Mouse (Mus musculus) olfactory bulb, adult 2 months (tissue): ENCODE data around the gene Mrln.

Experiments used
- CTCF ChIP-seq: fragments of 200-500 bp; IDR thresholded peaks from 2 replicates; pipeline ENCODE4 v1.5.1; 2012; ENCODE audit warnings: low read depth, mild to moderate bottlenecking, low read length, moderate library complexity; ENCODE audit not compliant: insufficient read depth
- POLR2A ChIP-seq: fragments of 200-500 bp; IDR thresholded peaks from 2 replicates; pipeline ENCODE4 v1.6.1; 2012; ENCODE audit warnings: mild to moderate bottlenecking, low read depth, low read length, moderate library complexity; ENCODE audit not compliant: insufficient read depth

DNA sequence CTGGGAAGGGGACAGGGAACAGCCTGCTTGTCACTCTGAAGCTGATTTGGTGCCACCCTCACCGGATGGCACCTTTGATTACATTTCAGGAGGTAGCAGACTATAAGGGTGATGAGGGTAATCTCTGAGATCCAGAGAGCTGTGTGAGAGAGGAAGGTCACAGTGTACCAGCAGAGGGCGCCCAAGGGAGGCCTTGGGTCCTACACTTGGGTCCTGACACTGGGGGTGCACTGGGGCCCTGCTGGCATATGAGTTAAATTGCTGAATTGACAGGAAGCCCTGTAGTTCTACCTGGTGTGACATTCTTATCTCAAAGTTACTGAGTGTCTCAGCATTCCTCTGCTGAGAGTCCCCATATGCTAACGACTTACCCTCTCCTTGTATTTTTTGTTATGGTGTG, 31.1 kb upstream of the Mrln start:
- TF ChIP-seq POLR2A = no peak
- peak; percentile 58 for TF ChIP-seq CTCF
